Mouse (Mus musculus) megakaryocyte, embryonic 14.5 days (primary cell): ENCODE results near the gene Tnni1. TPM values are rescaled to one million over a fixed set of nuclear protein-coding genes. Genes with fewer than 3 reads are reported as not detected.

Experiments
- H3K27me3 ChIP-seq: replicated peaks from 2 replicates; pipeline ENCODE3; 2012; ENCODE audit warnings: inconsistent platforms
- H3K36me3 ChIP-seq: replicated peaks from 2 replicates; pipeline ENCODE3; 2012; ENCODE audit warnings: low read length, inconsistent platforms, mixed read lengths
- H3K4me1 ChIP-seq: 2 replicates; pipeline ENCODE4 v1.6.1; 2012; ENCODE audit warnings: inconsistent platforms
- H3K4me3 ChIP-seq: replicated peaks from 2 replicates; pipeline ENCODE3; 2012; ENCODE audit warnings: moderate library complexity, mild to moderate bottlenecking, inconsistent platforms
- H3K9me3 ChIP-seq: 2 replicates; pipeline ENCODE4 v1.6.1; 2012; ENCODE audit warnings: inconsistent platforms
- FLI1 ChIP-seq: IDR thresholded peaks from 2 replicates; pipeline ENCODE4 v1.6.1; 2012; ENCODE audit warnings: low read length, inconsistent platforms, mixed read lengths
- GATA1 ChIP-seq: IDR thresholded peaks from 3 replicates; pipeline ENCODE4 v1.6.1; 2012; ENCODE audit warnings: mixed read lengths, low read length, inconsistent platforms, borderline replicate concordance
- polyA plus RNA-seq: library from polyadenylated mRNA; stranded (reverse); fragments of >175 nt; gene quantifications from 2 replicates; pipeline ENCODE4 v1.2.3, GENCODE M21; 2012; ENCODE audit warnings: low replicate concordance; ENCODE audit not compliant: insufficient read depth

Gene Tnni1
- polyA plus RNA-seq, 1 experiment = 0.82 TPM

- H3K27me3 ChIP-seq = peaks cover 98% of the 10 kb centered on the region
- no peak for TF ChIP-seq GATA1
- TF ChIP-seq FLI1 = no peak
These were observed 39.4 kb downstream of the Tnni1 start, which contains the start of gene Lad1 for GRCm38 (mm10) chr1:135818481-135819086. Gene Lad1 (plus strand): TSS chr1:135818598.

GRCm38 (mm10) chr1:135820071-135820470 lies 40.8 kb downstream of the Tnni1 start:
- peaks cover 95% of the 10 kb centered on the region for H3K27me3 ChIP-seq
- TF ChIP-seq FLI1 = no peak

More at GRCm38 (mm10) chr1:135818481-135819086, 39.4 kb downstream of the Tnni1 start, which contains the start of gene Lad1:
- H3K4me3 ChIP-seq = peak within 1 kb of the TSS; percentile 74
- H3K9me3 ChIP-seq = no peaks in the 10 kb centered on the region
- H3K36me3 ChIP-seq = no peaks in the 10 kb centered on the region
- H3K4me1 ChIP-seq = peaks cover 16% of the 10 kb centered on the region

GRCm38 (mm10) chr1:135820736-135821364 lies 41.6 kb downstream of the Tnni1 start:
- Histone ChIP-seq H3K27me3 (peaks cover 94% of the 10 kb centered on the region), H3K4me1 (peaks cover 13% of the 10 kb centered on the region), H3K9me3 (0 out of 2 replicates have a peak, but pooled peaks cover 4% of the 10 kb centered on the region), H3K4me3 (peak overlapping the region; percentile 28), H3K36me3 (no peaks in the 10 kb centered on the region)
- TF ChIP-seq GATA1 = no peak
- no peak for TF ChIP-seq FLI1

More at GRCm38 (mm10) chr1:135820071-135820470, 40.8 kb downstream of the Tnni1 start:
- Histone ChIP-seq H3K36me3 (no peaks in the 10 kb centered on the region), H3K4me3 (no peak overlapping the region), H3K9me3 (no peaks in the 10 kb centered on the region), H3K4me1 (peaks cover 13% of the 10 kb centered on the region)

GRCm38 (mm10) chr1:135821780-135822179 lies 42.5 kb downstream of the Tnni1 start:
- no peak for TF ChIP-seq GATA1
- no peak for TF ChIP-seq FLI1
- Histone ChIP-seq H3K4me3 (no peak overlapping the region), H3K36me3 (no peaks in the 10 kb centered on the region), H3K9me3 (0 out of 2 replicates have a peak, but pooled peaks cover 4% of the 10 kb centered on the region), H3K4me1 (peaks cover 11% of the 10 kb centered on the region), H3K27me3 (peaks cover 94% of the 10 kb centered on the region)

- H3K4me1 ChIP-seq = no peaks in the 10 kb centered on the region
- peaks cover 92% of the 10 kb centered on the region for H3K27me3 ChIP-seq
- H3K4me3 ChIP-seq = no peak overlapping the region
- no peaks in the 10 kb centered on the region for H3K36me3 ChIP-seq
- TF ChIP-seq FLI1 = no peak
- TF ChIP-seq GATA1 = no peak
- 0 out of 2 replicates have a peak, but pooled peaks cover 4% of the 10 kb centered on the region for H3K9me3 ChIP-seq
These were observed 49.7 kb downstream of the Tnni1 start for GRCm38 (mm10) chr1:135828918-135829317.

- H3K4me1 ChIP-seq = peaks cover 10% of the 10 kb centered on the region
- peaks cover 92% of the 10 kb centered on the region for H3K27me3 ChIP-seq
- no peaks in the 10 kb centered on the region for H3K9me3 ChIP-seq
- TF ChIP-seq GATA1 = no peak
- no peak for TF ChIP-seq FLI1
- H3K4me3 ChIP-seq = no peak overlapping the region
- no peaks in the 10 kb centered on the region for H3K36me3 ChIP-seq
These were observed 55.1 kb downstream of the Tnni1 start for GRCm38 (mm10) chr1:135834206-135834859.

- H3K4me3 ChIP-seq = no peak overlapping the region
- peaks cover 10% of the 10 kb centered on the region for H3K4me1 ChIP-seq
- TF ChIP-seq GATA1 (no peak), FLI1 (no peak)
- peaks cover 87% of the 10 kb centered on the region for H3K27me3 ChIP-seq
- H3K36me3 ChIP-seq = no peaks in the 10 kb centered on the region
- no peaks in the 10 kb centered on the region for H3K9me3 ChIP-seq
These were observed 55.7 kb downstream of the Tnni1 start for GRCm38 (mm10) chr1:135834983-135835382.

GRCm38 (mm10) chr1:135835716-135836483 lies 56.7 kb downstream of the Tnni1 start, which contains the start of gene Tnnt2:
Gene Tnnt2 (plus strand): TSS chr1:135836354.
- no peak within 1 kb of the TSS for H3K4me3 ChIP-seq
- H3K9me3 ChIP-seq = no peaks in the 10 kb centered on the region
- H3K36me3 ChIP-seq = no peaks in the 10 kb centered on the region
- H3K4me1 ChIP-seq = peaks cover 19% of the 10 kb centered on the region
- peaks cover 86% of the 10 kb centered on the region for H3K27me3 ChIP-seq
- no peak for TF ChIP-seq GATA1
- TF ChIP-seq FLI1 = no peak

GRCm38 (mm10) chr1:135838626-135839025 lies 59.4 kb downstream of the Tnni1 start:
- no peaks in the 10 kb centered on the region for H3K9me3 ChIP-seq
- peaks cover 76% of the 10 kb centered on the region for H3K27me3 ChIP-seq
- H3K4me1 ChIP-seq = peaks cover 34% of the 10 kb centered on the region
- H3K4me3 ChIP-seq = no peak overlapping the region
- TF ChIP-seq FLI1 (no peak), GATA1 (no peak)
- no peaks in the 10 kb centered on the region for H3K36me3 ChIP-seq
